Mouse (Mus musculus): Measurements from ENCODE around the gene Chmp4b.

DNA sequence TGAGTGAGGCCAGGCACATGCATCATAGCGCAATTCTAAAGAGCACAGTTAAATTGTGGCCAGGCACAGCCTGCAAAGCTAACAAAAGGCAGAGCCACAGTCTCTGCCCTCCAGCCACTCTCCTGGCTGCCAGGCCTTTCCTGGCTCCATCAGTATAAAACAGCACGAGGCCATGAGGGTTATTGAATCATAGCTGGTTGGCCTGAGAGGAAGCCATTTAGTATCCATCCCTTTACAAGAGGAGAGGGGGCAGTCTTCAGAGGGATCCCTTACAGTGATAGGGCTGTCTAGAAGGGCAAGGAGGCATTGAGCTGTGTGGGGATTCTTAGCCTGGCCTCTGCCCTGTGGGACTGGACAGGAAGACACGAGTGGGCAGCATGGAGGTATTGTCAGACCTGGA is 60.2 kb downstream of the Chmp4b start:
- TF ChIP-seq CTCF (IDR thresholded peaks at IDR 0.05; ENCODE audit: low read depth), result no peak
- TF ChIP-seq EP300 (IDR thresholded peaks at IDR 0.05; ENCODE audit: low read depth), result no peak

Data from liver, postnatal 0 days (tissue).